Mouse (Mus musculus): ENCODE data around the gene Wdr35. TPM values are rescaled to one million over a fixed set of nuclear protein-coding genes. Genes with fewer than 3 reads are reported as not detected.
A peak's percentile ranks its signal among the peaks of the same experiment; 100 is the strongest.
"Not testable (repeated sequence)": the region's sequence is repeated elsewhere in the genome, so short reads cannot be mapped to it uniquely, and the experiment has no call there.

Gene Wdr35
- polyA plus RNA-seq, 1 experiment from 2014 or later = 21.9 TPM

DNA sequence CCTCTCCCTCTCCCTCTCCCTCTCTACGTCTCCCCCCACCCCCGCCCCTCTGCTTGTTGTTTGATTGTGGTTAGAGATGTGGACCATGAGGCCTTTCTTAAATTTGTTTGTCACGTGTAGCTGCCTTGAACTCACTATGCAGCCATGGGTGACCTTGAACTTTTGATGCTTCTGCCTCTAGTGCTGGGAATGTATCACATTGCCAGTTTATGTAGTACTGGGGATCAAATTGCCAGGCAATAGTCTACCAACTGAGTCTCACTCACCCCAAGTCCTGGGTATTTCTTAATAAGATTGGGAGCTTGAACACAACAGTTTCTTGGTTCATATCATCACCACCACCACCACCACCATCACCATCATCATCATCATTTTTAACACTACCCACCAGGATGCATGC, 47.3 kb downstream of the Wdr35 start:
- Histone ChIP-seq H3K4me1 (ENCODE audit: control insufficient read depth, insufficient read depth, low read length) (no peaks in the 10 kb centered on the region), H3K27me3 (ENCODE audit: control insufficient read depth, insufficient read depth, low read length) (no peaks in the 10 kb centered on the region), H3K36me3 (ENCODE audit: control insufficient read depth, insufficient read depth, low read length) (no peaks in the 10 kb centered on the region), H3K4me3 (ENCODE audit: low read length) (no peak overlapping the region), H3K9ac (ENCODE audit: low read depth, low read length) (no peak overlapping the region), H3K4me2 (replicated peaks; ENCODE audit: low read depth, low read length) (no peak overlapping the region), H3K27ac (ENCODE audit: low read depth, low read length) (no peak overlapping the region), H3K9me3 (ENCODE audit: control insufficient read depth, low read length) (no peaks in the 10 kb centered on the region)
- 64% methylated on average over 3 of the region's 3 CpGs for WGBS
- ATAC-seq (ENCODE audit: low FRiP score, low TSS enrichment) = no peak

DNA sequence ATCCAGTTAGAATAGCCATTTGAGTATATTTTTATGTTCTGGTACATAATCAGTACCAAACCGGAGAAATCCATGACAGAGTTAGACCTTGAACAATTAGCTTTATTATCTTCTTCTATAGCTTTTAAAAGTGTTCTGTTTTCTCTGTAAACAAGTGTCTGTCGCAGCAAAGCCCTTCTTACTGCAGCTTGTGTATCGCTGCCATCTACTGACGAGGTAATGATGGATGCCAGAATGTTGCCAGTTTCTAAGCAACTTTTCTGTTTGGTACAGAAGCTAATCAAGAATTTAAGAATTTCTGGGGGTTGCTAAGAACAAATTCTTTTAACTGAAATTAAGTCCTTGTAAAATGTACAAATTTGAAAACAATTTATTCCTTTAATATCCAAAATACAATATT, 49.3 kb downstream of the Wdr35 start:
- Histone ChIP-seq H3K9ac (ENCODE audit: low read depth, low read length) (no peak overlapping the region), H3K4me2 (replicated peaks; ENCODE audit: low read depth, low read length) (no peak overlapping the region), H3K27ac (ENCODE audit: low read depth, low read length) (no peak overlapping the region), H3K4me1 (ENCODE audit: control insufficient read depth, insufficient read depth, low read length) (no peaks in the 10 kb centered on the region), H3K4me3 (ENCODE audit: low read length) (no peak overlapping the region), H3K36me3 (ENCODE audit: control insufficient read depth, insufficient read depth, low read length) (peaks cover 2% of the 10 kb centered on the region; the same call in 1 of the 2 replicates), H3K27me3 (ENCODE audit: control insufficient read depth, insufficient read depth, low read length) (no peaks in the 10 kb centered on the region), H3K9me3 (ENCODE audit: control insufficient read depth, low read length) (no peaks in the 10 kb centered on the region)
- ATAC-seq (ENCODE audit: low FRiP score, low TSS enrichment) = no peak
- WGBS = 47% methylated on average over 4 of the region's 4 CpGs

DNA sequence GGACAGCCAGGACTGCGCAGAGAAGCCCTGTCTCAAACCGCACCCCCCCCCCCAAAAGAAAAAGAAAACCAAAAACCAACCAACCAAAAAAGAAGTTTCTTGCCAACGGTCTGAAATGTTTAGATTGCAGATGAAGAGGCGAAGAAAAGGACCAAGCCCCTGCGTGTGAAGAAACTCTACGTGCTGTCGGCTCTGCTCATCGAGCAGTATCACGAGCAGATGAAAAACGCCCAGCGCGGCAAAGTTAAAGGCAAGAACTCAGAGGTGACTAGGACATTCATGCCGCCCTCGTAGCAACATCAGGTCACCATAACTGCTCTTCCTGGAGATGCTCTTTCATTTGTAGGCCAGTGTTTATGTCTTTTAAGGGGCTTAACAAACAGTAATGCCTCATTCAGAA, 50.4 kb downstream of the Wdr35 start:
- WGBS = 91% methylated on average over 14 of the region's 14 CpGs
- Histone ChIP-seq H3K4me1 (ENCODE audit: control insufficient read depth, insufficient read depth, low read length) (no peaks in the 10 kb centered on the region), H3K9ac (ENCODE audit: low read depth, low read length) (no peak overlapping the region), H3K4me2 (replicated peaks; ENCODE audit: low read depth, low read length) (no peak overlapping the region), H3K27me3 (ENCODE audit: control insufficient read depth, insufficient read depth, low read length) (no peaks in the 10 kb centered on the region), H3K9me3 (ENCODE audit: control insufficient read depth, low read length) (no peaks in the 10 kb centered on the region), H3K4me3 (ENCODE audit: low read length) (no peak overlapping the region), H3K27ac (ENCODE audit: low read depth, low read length) (no peak overlapping the region), H3K36me3 (ENCODE audit: control insufficient read depth, insufficient read depth, low read length) (peaks cover 4% of the 10 kb centered on the region; the same call in 1 of the 2 replicates)
- ATAC-seq (ENCODE audit: low FRiP score, low TSS enrichment) = no peak

DNA sequence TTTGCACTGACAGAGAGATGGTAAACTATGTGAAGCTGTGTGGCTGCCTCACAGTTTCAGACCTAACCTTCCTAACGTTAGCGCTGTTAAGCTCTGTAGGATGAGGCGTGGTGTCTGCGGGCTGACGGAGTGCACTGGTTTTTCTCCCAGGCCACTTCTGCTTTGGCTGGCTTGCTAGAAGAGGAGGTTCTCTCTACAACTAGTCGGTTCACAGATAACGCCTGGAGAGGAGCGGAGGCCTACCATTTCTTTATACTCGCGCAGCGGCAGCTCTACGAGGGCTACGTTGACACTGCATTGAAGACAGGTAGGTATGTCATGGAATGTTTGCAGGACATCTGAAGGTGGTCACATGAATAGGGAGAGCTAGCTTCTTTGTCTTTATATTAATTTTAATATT, 51.0 kb downstream of the Wdr35 start:
- Histone ChIP-seq H3K27ac (ENCODE audit: low read depth, low read length) (no peak overlapping the region), H3K36me3 (ENCODE audit: control insufficient read depth, insufficient read depth, low read length) (peaks cover 4% of the 10 kb centered on the region; the same call in 1 of the 2 replicates), H3K4me3 (ENCODE audit: low read length) (no peak overlapping the region), H3K4me1 (ENCODE audit: control insufficient read depth, insufficient read depth, low read length) (no peaks in the 10 kb centered on the region), H3K27me3 (ENCODE audit: control insufficient read depth, insufficient read depth, low read length) (no peaks in the 10 kb centered on the region), H3K9ac (ENCODE audit: low read depth, low read length) (no peak overlapping the region), H3K4me2 (replicated peaks; ENCODE audit: low read depth, low read length) (no peak overlapping the region), H3K9me3 (ENCODE audit: control insufficient read depth, low read length) (no peaks in the 10 kb centered on the region)
- no peak for ATAC-seq (ENCODE audit: low FRiP score, low TSS enrichment)
- WGBS = 86% methylated on average over 13 of the region's 13 CpGs

DNA sequence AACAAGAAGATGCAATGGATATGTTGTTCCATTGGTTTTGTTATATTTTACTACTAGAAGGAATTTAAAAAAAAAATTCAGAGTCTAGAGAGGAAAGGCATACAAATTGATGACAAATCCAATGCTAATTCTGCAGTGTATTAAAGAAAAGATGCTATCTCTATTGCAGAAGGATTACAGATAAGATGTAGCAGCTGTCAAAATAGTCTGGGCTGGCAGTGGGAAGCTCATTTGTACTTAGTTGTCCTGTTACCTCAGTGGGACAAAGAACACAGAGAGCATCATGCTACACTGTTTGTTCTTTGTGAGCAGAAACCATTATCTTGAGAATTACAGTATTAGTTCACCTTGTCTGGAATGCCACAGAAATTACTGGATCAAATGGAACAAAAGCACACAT, 53.2 kb downstream of the Wdr35 start:
- H3K27ac ChIP-seq (ENCODE audit: low read depth, low read length) = no peak overlapping the region
- H3K9ac ChIP-seq (ENCODE audit: low read depth, low read length) = no peak overlapping the region
- no peak overlapping the region for H3K4me3 ChIP-seq (ENCODE audit: low read length)
- no peaks in the 10 kb centered on the region for H3K27me3 ChIP-seq (ENCODE audit: control insufficient read depth, insufficient read depth, low read length)
- H3K9me3 ChIP-seq (ENCODE audit: control insufficient read depth, low read length) = no peaks in the 10 kb centered on the region
- peaks cover 4% of the 10 kb centered on the region; the same call in 1 of the 2 replicates for H3K36me3 ChIP-seq (ENCODE audit: control insufficient read depth, insufficient read depth, low read length)
- H3K4me2 ChIP-seq (replicated peaks; ENCODE audit: low read depth, low read length) = no peak overlapping the region
- ATAC-seq (ENCODE audit: low FRiP score, low TSS enrichment) = no peak
- no peaks in the 10 kb centered on the region for H3K4me1 ChIP-seq (ENCODE audit: control insufficient read depth, insufficient read depth, low read length)

DNA sequence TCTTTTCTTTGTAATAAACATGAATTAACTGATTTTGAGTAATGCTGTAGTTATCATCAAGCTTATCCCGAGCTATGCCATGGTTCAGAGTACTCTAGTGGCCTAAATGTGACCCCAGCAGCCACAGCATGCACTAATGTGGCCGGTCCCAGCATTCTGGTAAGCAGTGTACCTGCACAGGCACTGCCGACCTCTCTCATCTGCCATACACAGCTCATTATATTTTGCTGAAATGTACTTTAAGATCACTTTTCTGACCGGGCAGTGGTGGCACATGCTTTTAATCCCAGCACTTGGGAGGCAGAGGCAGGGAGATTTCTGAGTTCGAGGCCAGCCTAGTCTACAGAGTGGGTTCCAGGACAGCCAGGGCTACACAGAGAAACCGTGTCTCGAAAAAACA, 55.1 kb downstream of the Wdr35 start:
- not testable (repeated sequence) for H3K4me2 ChIP-seq (replicated peaks; ENCODE audit: low read depth, low read length); H3K27ac ChIP-seq (ENCODE audit: low read depth, low read length); H3K9me3 ChIP-seq (ENCODE audit: control insufficient read depth, low read length); H3K36me3 ChIP-seq (ENCODE audit: control insufficient read depth, insufficient read depth, low read length); H3K9ac ChIP-seq (ENCODE audit: low read depth, low read length); H3K27me3 ChIP-seq (ENCODE audit: control insufficient read depth, insufficient read depth, low read length); H3K4me1 ChIP-seq (ENCODE audit: control insufficient read depth, insufficient read depth, low read length); H3K4me3 ChIP-seq (ENCODE audit: low read length); ATAC-seq (ENCODE audit: low FRiP score, low TSS enrichment)
- WGBS = 91% methylated on average over 7 of the region's 7 CpGs

DNA sequence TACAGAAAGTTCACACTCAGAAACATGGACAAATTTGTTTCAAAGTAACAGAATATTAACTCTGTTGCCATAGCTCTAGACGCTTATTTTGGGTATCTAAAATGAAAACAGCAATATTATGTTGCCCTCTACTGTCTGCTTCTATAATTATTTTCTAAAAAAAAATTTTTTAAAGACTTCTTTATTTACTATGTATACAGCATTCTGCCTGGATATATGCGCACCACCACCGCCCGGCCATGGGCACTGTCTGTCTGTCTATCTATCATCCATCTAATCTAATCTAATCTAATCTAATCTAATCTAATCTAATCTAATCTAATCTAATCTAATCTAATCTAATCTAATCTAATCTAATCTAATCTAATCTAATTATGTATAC, 55.8 kb downstream of the Wdr35 start:
- H3K36me3 ChIP-seq (ENCODE audit: control insufficient read depth, insufficient read depth, low read length) = peaks cover 4% of the 10 kb centered on the region; the same call in 1 of the 2 replicates
- no peaks in the 10 kb centered on the region for H3K9me3 ChIP-seq (ENCODE audit: control insufficient read depth, low read length)
- H3K27me3 ChIP-seq (ENCODE audit: control insufficient read depth, insufficient read depth, low read length) = no peaks in the 10 kb centered on the region
- H3K27ac ChIP-seq (ENCODE audit: low read depth, low read length) = peak overlapping the region; percentile 99
- ATAC-seq (ENCODE audit: low FRiP score, low TSS enrichment) = peak; percentile 53
- H3K4me2 ChIP-seq (replicated peaks; ENCODE audit: low read depth, low read length) = peak overlapping the region; percentile 55; the same call in 1 of the 2 replicates
- no peaks in the 10 kb centered on the region for H3K4me1 ChIP-seq (ENCODE audit: control insufficient read depth, insufficient read depth, low read length)
- peak overlapping the region; percentile 82 for H3K9ac ChIP-seq (ENCODE audit: low read depth, low read length)
- H3K4me3 ChIP-seq (ENCODE audit: low read length) = peak overlapping the region; percentile 47
- 52% methylated on average over 4 of the region's 4 CpGs for WGBS

DNA sequence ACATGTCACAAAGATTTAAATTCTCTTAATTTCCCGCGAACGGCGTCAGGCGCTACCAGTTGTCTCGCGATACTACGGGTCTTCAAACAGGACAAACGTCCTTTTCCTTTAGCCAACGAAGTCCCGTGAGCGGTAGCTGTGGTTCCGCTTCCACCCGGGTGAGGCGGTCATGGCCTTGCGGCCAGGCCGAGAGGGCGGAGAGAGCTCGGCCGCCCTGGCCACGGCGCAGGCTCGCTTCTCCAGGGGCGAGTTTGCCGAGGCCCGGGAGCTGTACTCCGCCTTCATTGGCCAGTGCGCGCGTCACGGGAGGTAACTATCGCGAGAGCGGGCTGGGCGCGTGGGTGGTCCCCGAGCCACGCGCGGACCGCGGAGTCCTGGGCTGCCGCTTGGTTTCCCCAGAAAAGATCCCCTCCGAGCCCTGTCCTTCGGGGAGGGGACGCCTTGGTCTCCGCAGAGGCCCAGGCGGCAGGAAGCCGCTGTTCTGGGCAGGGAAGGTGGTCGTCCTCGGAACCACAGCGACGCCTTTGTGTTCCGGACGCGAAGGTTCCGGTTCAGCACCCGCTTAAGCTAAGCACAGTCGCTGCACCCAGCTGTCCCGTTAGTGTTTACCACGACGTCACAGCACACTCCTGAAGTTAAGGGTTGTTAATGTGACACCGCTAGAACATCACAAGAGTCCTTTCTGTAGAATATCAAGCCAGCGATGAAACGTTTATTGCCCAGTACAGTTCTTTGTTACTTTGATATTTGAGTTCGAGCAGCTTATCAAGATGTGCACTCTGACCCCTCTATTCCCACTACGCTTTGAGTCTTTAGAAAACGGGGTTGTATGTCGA, 56.4 kb downstream of the Wdr35 start, which contains the start of gene Ttc32:
Ttc32 (plus strand) TSS at position 110 of the 836 bp plus-strand sequence.
- Histone ChIP-seq H3K4me2 (replicated peaks; ENCODE audit: low read depth, low read length) (peak within 1 kb of the TSS; percentile 55), H3K9ac (ENCODE audit: low read depth, low read length) (peak within 1 kb of the TSS; percentile 82), H3K4me1 (ENCODE audit: control insufficient read depth, insufficient read depth, low read length) (no peaks in the 10 kb centered on the region), H3K36me3 (ENCODE audit: control insufficient read depth, insufficient read depth, low read length) (peaks cover 4% of the 10 kb centered on the region; the same call in 1 of the 2 replicates), H3K9me3 (ENCODE audit: control insufficient read depth, low read length) (no peaks in the 10 kb centered on the region), H3K27ac (ENCODE audit: low read depth, low read length) (peak within 1 kb of the TSS; percentile 99), H3K27me3 (ENCODE audit: control insufficient read depth, insufficient read depth, low read length) (no peaks in the 10 kb centered on the region), H3K4me3 (ENCODE audit: low read length) (peak within 1 kb of the TSS; percentile 47)
- WGBS = under 1% methylated on average over 69 of the region's 69 CpGs
- ATAC-seq (ENCODE audit: low FRiP score, low TSS enrichment) = peak; percentile 97

DNA sequence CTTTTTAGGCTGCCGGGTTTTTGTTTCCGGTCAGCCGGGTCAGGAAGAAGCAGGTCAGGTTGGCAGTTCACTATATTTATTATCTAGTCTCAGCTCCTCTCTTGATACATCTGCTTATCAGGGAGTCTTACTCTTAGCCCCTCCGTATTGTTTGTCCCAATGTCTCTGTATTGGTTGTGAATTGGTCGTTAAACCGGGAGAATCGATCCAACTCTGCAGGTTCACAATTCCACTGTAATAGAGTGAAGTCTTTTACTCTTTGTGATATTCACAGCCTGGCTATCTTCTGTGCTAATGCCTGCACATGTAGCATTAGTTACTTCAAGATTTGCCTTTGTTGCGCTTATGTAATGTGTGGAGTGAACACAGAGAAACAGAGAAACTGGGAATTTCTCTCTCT, 57.5 kb downstream of the Wdr35 start:
- Histone ChIP-seq H3K27ac (ENCODE audit: low read depth, low read length) (peak overlapping the region; percentile 99; the same call in 1 of the 2 replicates), H3K9ac (ENCODE audit: low read depth, low read length) (peak overlapping the region; percentile 82), H3K36me3 (ENCODE audit: control insufficient read depth, insufficient read depth, low read length) (peaks cover 4% of the 10 kb centered on the region; the same call in 1 of the 2 replicates), H3K27me3 (ENCODE audit: control insufficient read depth, insufficient read depth, low read length) (no peaks in the 10 kb centered on the region), H3K4me3 (ENCODE audit: low read length) (peak overlapping the region; percentile 47), H3K4me2 (replicated peaks; ENCODE audit: low read depth, low read length) (peak overlapping the region; percentile 55), H3K4me1 (ENCODE audit: control insufficient read depth, insufficient read depth, low read length) (no peaks in the 10 kb centered on the region), H3K9me3 (ENCODE audit: control insufficient read depth, low read length) (no peaks in the 10 kb centered on the region)
- ATAC-seq (ENCODE audit: low FRiP score, low TSS enrichment) = no peak
- 51% methylated on average over 8 of the region's 8 CpGs for WGBS

Measured in kidney, embryonic 14.5 days (tissue).